Mouse (Mus musculus): ENCODE data around the gene Cenpu. TPM values are rescaled to one million over a fixed set of nuclear protein-coding genes. Genes with fewer than 3 reads are reported as not detected.

The Cenpu gene
- polyA plus RNA-seq (2012; rRNA removed): 3.5 and 5.6 TPM in 2 replicates

GRCm38 (mm10) chr8:46551615-46552440 is at the start of gene Cenpu:
TSS of gene Cenpu (plus strand) at chr8:46552028.

GRCm38 (mm10) chr8:46616879-46617689 is 65.3 kb downstream of the Cenpu start, which contains the start of the genes Primpol and Casp3:
TSS of gene Primpol (minus strand) at chr8:46617212.
TSS of gene Casp3 (plus strand) at chr8:46617291.

Other genes with a start within 250 kb of the Cenpu start
- 29.3 and 37.1 TPM in 2 replicates for gene Acsl1, start 81.0 kb upstream of the Cenpu start, polyA plus RNA-seq (2012; rRNA removed)
- 0.76 and 0.98 TPM in 2 replicates for gene Primpol, start 65.2 kb downstream of the Cenpu start, polyA plus RNA-seq (2012; rRNA removed)
- 3.5 and 5.1 TPM in 2 replicates for gene Casp3, start 65.3 kb downstream of the Cenpu start, polyA plus RNA-seq (2012; rRNA removed)
- gene Irf2, start 187.7 kb downstream of the Cenpu start, polyA plus RNA-seq (2012; rRNA removed): 6.4 and 7.6 TPM in 2 replicates

Data from ovary, adult 2 months (tissue).